Mouse (Mus musculus) lung, embryonic 14.5 days (tissue): Measurements from ENCODE around the gene Crtc1. TPM values are rescaled to one million over a fixed set of nuclear protein-coding genes. Genes with fewer than 3 reads are reported as not detected.

Experiments
- ATAC-seq: fragments of 200-750 bp; cut with Nextera tagmentation; 2 replicates; pipeline ENCODE4 v1.8.0; 2017; ENCODE audit warnings: mild to moderate bottlenecking, moderate TSS enrichment, moderate library complexity; ENCODE audit not compliant: insufficient read depth
- DNase-seq: peaks from one replicate; pipeline ENCODE4 v3.0.0-alpha.2; 2015
- H3K27ac ChIP-seq: fragments of 300-500 bp; sonication (generic); 2 replicates; pipeline ENCODE4 v1.5.1; 2014; ENCODE audit warnings: low read depth, mild to moderate bottlenecking, moderate library complexity
- H3K27me3 ChIP-seq: fragments of 300-500 bp; sonication (generic); 2 replicates; pipeline ENCODE4 v1.6.1; 2014; ENCODE audit warnings: low read length, control low read depth; ENCODE audit not compliant: insufficient read depth
- H3K36me3 ChIP-seq: fragments of 300-500 bp; sonication (generic); 2 replicates; pipeline ENCODE4 v1.6.1; 2014; ENCODE audit warnings: control low read depth; ENCODE audit not compliant: insufficient read depth
- H3K4me1 ChIP-seq: fragments of 300-500 bp; sonication (generic); 2 replicates; pipeline ENCODE4 v1.6.1; 2014; ENCODE audit warnings: antibody characterized with exemption, control low read depth; ENCODE audit not compliant: insufficient read depth
- H3K4me2 ChIP-seq: fragments of 300-500 bp; sonication (generic); 2 replicates; pipeline ENCODE4 v1.6.1; 2014; ENCODE audit warnings: mild to moderate bottlenecking
- H3K4me3 ChIP-seq: fragments of 300-500 bp; sonication (generic); 2 replicates; pipeline ENCODE4 v1.5.1; 2014; ENCODE audit warnings: low read depth, low read length
- H3K9ac ChIP-seq: fragments of 300-500 bp; sonication (generic); 2 replicates; pipeline ENCODE4 v1.6.1; 2014
- H3K9me3 ChIP-seq: fragments of 300-500 bp; sonication (generic); 2 replicates; pipeline ENCODE4 v1.6.1; 2016; ENCODE audit warnings: low read depth, low read length, control low read depth
- CTCF ChIP-seq: IDR thresholded peaks from 2 replicates; pipeline ENCODE4 v1.5.1; 2016; ENCODE audit warnings: antibody characterized with exemption, low read depth
- WGBS: fragments of 180-500 bp; shearing (Covaris S2); extraction: QIAGEN DNeasy Blood & Tissue Kit; methylation state at CpG from one replicate; pipeline ENCODE4 v1.1.7; 2014; 5-methylcytosine and 5-hydroxymethylcytosine counted together
- polyA plus RNA-seq: library from polyadenylated mRNA; unstranded; fragments of >200 nt; fragmentation: Nextera tagmentation; extraction: Ambion mirVana; gene quantifications from 2 replicates; pipeline ENCODE4 v1.2.1, GENCODE M21; 2014

Gene Crtc1
- polyA plus RNA-seq, 1 experiment from 2014 or later, result 21.8 TPM

DNA sequence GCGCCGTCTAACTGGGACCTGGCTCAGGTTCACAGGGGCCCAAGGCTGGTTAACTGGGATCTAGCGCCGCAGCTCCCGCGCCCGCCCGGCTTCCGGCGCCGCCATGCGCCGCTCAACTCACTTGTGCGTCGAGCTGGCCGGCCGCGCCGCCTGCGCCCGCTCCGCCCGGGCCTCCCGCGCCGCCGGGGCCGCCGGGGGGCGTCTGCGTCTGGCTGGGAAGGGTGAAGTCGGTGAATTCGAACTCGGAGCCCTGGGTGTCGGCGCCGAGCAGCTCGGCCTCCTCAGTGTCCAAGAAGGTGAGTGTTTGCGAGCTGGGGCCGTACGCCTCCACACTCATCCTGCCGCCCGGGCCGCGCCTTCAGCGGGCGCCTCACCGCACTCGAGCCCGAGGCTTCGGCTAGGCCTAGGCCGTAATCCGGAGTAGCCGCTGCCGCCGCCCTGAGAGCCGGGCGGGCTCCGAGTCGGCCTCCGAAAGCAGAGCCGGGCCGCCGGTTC lies 86.7 kb downstream of the Crtc1 start:
- ATAC-seq, result peak; percentile 55
- under 1% methylated on average over 59 of the region's 64 CpGs for WGBS
- H3K4me3 ChIP-seq, result peak overlapping the region; percentile 100

DNA sequence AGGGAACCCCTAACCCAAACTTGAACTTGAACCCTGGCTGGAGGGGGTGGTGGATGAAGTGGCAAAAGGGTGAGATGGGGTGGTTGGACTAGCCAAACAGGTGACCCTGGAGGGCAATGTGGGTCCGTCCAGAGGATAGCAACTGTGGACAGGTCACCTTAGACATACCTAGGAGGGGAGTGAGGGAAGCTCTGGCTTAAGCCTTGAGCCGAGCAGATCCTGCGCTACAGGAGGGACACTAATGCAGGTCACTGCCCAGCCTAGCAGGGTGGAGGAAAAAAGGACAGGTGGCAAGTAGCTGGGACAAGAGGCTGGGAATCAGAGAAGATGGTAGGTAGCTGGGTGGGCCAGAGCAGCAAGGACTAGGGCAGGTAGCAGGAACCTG lies 87.4 kb downstream of the Crtc1 start:
- 15% methylated on average over 3 of the region's 3 CpGs for WGBS
- Histone ChIP-seq H3K4me1 (peaks cover 17% of the 10 kb centered on the region), H3K27ac (no peak overlapping the region)

More for the DNA sequence above, 86.7 kb downstream of the Crtc1 start:
- H3K4me1 ChIP-seq, result peaks cover 17% of the 10 kb centered on the region
- no peak for TF ChIP-seq CTCF
- peak; percentile 59 for DNase-seq
- H3K27ac ChIP-seq, result peak overlapping the region; percentile 84
- no peaks in the 10 kb centered on the region for H3K27me3 ChIP-seq
- peak overlapping the region; percentile 100 for H3K4me2 ChIP-seq
- H3K36me3 ChIP-seq, result peaks cover 26% of the 10 kb centered on the region; the same call in 1 of the 2 replicates
- no peaks in the 10 kb centered on the region for H3K9me3 ChIP-seq
- peak overlapping the region; percentile 97 for H3K9ac ChIP-seq

DNA sequence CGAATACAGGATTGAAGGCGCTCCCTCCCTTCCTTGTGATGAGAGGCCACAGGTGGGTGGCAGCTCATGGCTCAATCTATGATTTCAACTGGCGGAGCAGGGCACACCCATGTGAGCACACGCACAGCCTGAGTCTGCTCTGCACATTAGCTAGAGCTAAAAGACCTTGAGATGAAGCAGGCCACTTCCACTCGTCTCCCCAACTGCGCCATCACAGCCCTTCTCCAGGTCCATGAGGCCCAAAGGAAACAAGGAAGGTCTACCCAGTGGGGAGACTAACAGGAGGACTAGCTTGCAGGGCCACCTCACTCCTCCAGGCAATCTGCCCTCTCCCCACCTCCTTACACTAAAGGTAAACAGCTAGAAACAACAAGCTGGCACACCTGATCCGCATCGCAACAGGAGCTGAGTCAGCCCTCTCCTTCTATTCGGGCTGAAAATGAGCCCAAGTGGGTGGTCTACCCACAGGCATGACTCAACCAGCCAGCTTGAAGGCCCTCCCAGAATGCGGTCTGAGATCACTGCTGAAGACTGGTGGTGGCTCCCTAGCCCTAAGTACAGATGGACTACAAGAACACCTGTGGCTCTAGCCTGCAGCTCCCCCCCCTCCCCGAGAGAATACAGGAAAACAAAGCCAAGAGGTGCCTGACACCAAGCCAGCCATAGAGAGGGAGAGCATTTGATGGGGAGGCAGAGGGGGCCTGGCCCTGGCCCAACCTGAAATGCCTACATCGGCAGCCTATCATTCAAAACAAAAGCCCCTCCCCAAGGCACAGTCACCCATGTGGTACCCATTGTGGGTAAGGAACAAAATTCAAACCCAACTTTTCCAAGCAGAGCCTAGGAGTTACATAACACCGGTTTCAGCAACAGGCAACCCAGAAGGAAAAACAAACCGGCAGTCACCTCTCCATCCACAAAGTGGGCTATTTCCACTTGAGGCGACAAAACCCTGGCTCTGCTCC lies 88.1 kb downstream of the Crtc1 start:
- WGBS, result 32% methylated on average over 15 of the region's 15 CpGs
- ATAC-seq, result no peak
- H3K27me3 ChIP-seq, result no peaks in the 10 kb centered on the region
- no peak for TF ChIP-seq CTCF
- H3K9ac ChIP-seq, result peak overlapping the region; percentile 97
- peaks cover 17% of the 10 kb centered on the region for H3K4me1 ChIP-seq
- no peaks in the 10 kb centered on the region for H3K9me3 ChIP-seq
- peaks cover 34% of the 10 kb centered on the region; the same call in 1 of the 2 replicates for H3K36me3 ChIP-seq
- peak overlapping the region; percentile 100 for H3K4me2 ChIP-seq
- no peak overlapping the region; the same call in 1 of the 2 replicates for H3K27ac ChIP-seq
- DNase-seq, result peak; percentile 28
- peak overlapping the region; percentile 100 for H3K4me3 ChIP-seq

More for the DNA sequence above, 87.4 kb downstream of the Crtc1 start:
- Histone ChIP-seq H3K27me3 (no peaks in the 10 kb centered on the region), H3K9me3 (no peaks in the 10 kb centered on the region), H3K4me2 (peak overlapping the region; percentile 100), H3K9ac (peak overlapping the region; percentile 97), H3K36me3 (peaks cover 31% of the 10 kb centered on the region; the same call in 1 of the 2 replicates), H3K4me3 (peak overlapping the region; percentile 100)
- ATAC-seq, result no peak
- DNase-seq, result no peak
- TF ChIP-seq CTCF, result no peak

DNA sequence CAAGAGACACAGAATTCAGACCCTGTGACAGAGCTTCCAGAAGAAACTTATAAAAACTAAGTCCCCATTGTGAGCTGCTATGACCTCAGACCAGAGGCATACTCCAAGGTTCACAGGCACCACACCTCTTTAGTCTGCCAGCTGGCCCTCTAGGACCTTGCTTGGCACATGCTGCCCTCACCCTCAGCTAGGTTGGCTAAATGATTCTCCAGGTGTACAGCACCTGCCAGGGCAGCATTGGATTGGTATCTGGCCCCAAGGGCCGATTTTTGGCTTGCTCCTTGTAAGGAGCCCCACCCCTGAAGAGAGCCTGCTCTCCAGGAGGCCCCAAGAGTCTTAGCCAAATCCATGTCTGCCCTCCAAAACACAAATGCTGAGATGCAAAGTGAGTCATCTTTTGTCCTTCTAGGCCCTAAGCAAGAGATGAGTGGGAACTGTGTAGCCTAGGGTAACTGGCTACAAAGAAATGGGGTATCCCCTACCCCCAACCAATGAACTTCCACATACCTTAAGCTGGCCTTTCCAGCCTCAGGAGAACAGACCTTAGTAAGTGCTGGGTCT lies 91.4 kb downstream of the Crtc1 start:
- Histone ChIP-seq H3K9ac (no peak overlapping the region), H3K4me1 (0 out of 2 replicates have a peak, but pooled peaks cover 12% of the 10 kb centered on the region), H3K27ac (no peak overlapping the region), H3K4me3 (no peak overlapping the region; the same call in 1 of the 2 replicates), H3K9me3 (no peaks in the 10 kb centered on the region), H3K4me2 (no peak overlapping the region), H3K27me3 (no peaks in the 10 kb centered on the region), H3K36me3 (peaks cover 52% of the 10 kb centered on the region)
- WGBS, result 72% methylated on average over 1 of the region's 1 CpGs
- DNase-seq (no peak), ATAC-seq (no peak)
- TF ChIP-seq CTCF, result no peak

DNA sequence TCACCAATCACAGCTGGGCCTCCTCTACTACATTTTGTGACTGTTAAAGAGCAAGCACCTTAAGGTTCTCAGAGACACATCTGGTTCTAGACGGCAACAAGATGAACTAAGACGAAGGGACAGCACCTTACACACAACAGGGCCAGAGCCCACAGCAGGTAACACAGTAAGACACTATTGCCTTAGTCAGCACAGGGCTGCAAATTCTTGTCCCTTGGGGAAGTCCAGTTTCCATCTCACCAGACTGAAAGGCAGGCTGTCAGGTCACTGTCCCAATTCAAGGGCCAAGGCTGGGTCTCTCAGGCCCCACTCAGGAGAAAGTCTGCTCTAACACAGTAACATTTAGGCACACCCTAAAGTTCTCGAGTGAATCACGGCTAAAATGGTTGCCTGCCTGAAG lies 91.9 kb downstream of the Crtc1 start:
- Histone ChIP-seq H3K9me3 (no peaks in the 10 kb centered on the region), H3K27ac (no peak overlapping the region), H3K36me3 (peaks cover 57% of the 10 kb centered on the region), H3K27me3 (no peaks in the 10 kb centered on the region), H3K4me2 (no peak overlapping the region), H3K9ac (no peak overlapping the region), H3K4me1 (0 out of 2 replicates have a peak, but pooled peaks cover 12% of the 10 kb centered on the region), H3K4me3 (no peak overlapping the region)
- DNase-seq (no peak), ATAC-seq (no peak)
- no peak for TF ChIP-seq CTCF
- 71% methylated on average over 4 of the region's 4 CpGs for WGBS

DNA sequence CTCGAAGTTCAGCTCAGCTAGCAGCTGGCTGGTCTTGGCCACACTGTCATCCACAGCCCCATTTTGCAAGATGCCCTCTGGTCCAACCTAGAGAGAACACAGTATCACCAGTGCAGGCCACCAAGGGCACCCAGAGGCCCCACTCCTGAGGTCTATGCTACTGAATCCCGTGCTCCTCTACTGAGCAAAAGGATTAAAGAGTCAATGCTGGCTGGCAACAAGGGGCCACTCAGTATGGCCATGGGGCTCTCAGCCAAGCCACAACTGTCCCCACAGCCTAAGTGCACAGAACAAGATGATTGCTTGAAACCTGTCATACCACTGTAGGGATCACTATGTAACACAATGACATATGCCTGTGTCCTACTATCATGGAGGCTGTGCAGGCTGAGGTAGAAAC lies 95.1 kb downstream of the Crtc1 start:
- H3K27ac ChIP-seq, result no peak overlapping the region
- DNase-seq (no peak), ATAC-seq (0 out of 2 replicates have a peak, but pooled peaks have one; percentile 6)
- H3K4me3 ChIP-seq, result no peak overlapping the region
- no peaks in the 10 kb centered on the region for H3K9me3 ChIP-seq
- no peak for TF ChIP-seq CTCF
- no peak overlapping the region for H3K4me2 ChIP-seq
- H3K4me1 ChIP-seq, result no peaks in the 10 kb centered on the region
- H3K27me3 ChIP-seq, result no peaks in the 10 kb centered on the region
- peaks cover 78% of the 10 kb centered on the region for H3K36me3 ChIP-seq
- no peak overlapping the region for H3K9ac ChIP-seq
- 79% methylated on average over 2 of the region's 2 CpGs for WGBS

DNA sequence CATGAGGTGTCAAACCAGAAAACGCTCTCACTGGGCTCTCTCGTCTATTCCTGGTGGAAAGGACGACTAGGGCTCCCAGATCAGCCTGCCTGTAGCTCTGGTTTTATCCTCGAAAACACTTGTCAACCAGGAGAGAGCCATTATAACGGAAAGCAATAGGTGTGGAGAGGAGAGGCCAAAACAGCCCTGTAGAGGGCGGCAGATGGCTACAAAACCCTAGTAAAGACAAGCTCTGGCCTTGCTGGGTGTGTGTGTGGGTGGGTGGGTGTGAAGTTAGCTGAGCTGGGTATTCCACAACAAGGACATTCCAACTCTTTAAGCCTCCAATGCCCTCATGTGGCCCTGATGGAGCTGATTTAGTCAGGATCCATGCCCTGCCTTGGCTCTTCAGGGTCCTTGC lies 95.7 kb downstream of the Crtc1 start:
- Histone ChIP-seq H3K36me3 (peaks cover 78% of the 10 kb centered on the region), H3K27ac (no peak overlapping the region), H3K4me3 (no peak overlapping the region), H3K4me2 (no peak overlapping the region), H3K27me3 (no peaks in the 10 kb centered on the region), H3K9me3 (no peaks in the 10 kb centered on the region), H3K4me1 (no peaks in the 10 kb centered on the region), H3K9ac (no peak overlapping the region)
- peak; percentile 64 for TF ChIP-seq CTCF
- ATAC-seq (0 out of 2 replicates have a peak, but pooled peaks have one; percentile 33), DNase-seq (peak; percentile 72)
- 52% methylated on average over 6 of the region's 6 CpGs for WGBS
